Mouse (Mus musculus): ENCODE results near the gene Rhbdf2. TPM values are rescaled to one million over a fixed set of nuclear protein-coding genes. Genes with fewer than 3 reads are reported as not detected.

Gene Rhbdf2
- polyA plus RNA-seq, 2 experiments, result 5.0 to 11.4 TPM

- H3K36me3 ChIP-seq (ENCODE audit: control insufficient read depth, insufficient read depth, low read length), result no peaks in the 10 kb centered on the region
- no peak overlapping the region for H3K27ac ChIP-seq (replicated peaks; ENCODE audit: low read depth, low read length)
- peak overlapping the region; percentile 66 for H3K9ac ChIP-seq (ENCODE audit: low read depth, low read length, severe bottlenecking)
- WGBS, result under 1% methylated on average over 45 of the region's 47 CpGs
- peak overlapping the region; percentile 55 for H3K4me3 ChIP-seq (replicated peaks; ENCODE audit: low read length)
- peaks cover 26% of the 10 kb centered on the region for H3K27me3 ChIP-seq (ENCODE audit: control insufficient read depth, insufficient read depth, low read length)
- ATAC-seq (ENCODE audit: low FRiP score, low read depth) (peak; percentile 42; the same call in 1 of the 2 replicates), DNase-seq (ENCODE audit: low spot score) (no peak)
- TF ChIP-seq POLR2A (IDR thresholded peaks at IDR 0.05; ENCODE audit: borderline replicate concordance, extremely low read depth, insufficient read depth, insufficient read length), result no peak
- H3K4me1 ChIP-seq (ENCODE audit: control insufficient read depth, insufficient read depth, low read length), result peaks cover 5% of the 10 kb centered on the region
- no peaks in the 10 kb centered on the region for H3K9me3 ChIP-seq (ENCODE audit: control insufficient read depth, low read length)
- peak overlapping the region; percentile 86 for H3K4me2 ChIP-seq (replicated peaks; ENCODE audit: low read depth, low read length, severe bottlenecking)
Measured at GRCm38 (mm10) chr11:116653709-116654221, 26.9 kb upstream of the Rhbdf2 start.

GRCm38 (mm10) chr11:116653234-116653633 lies 26.4 kb upstream of the Rhbdf2 start, which contains the start of gene Prcd:
Gene Prcd (plus strand): TSS chr11:116653534.
- no peak for TF ChIP-seq POLR2A (IDR thresholded peaks at IDR 0.05; ENCODE audit: borderline replicate concordance, extremely low read depth, insufficient read depth, insufficient read length)
- H3K9me3 ChIP-seq (ENCODE audit: control insufficient read depth, low read length), result no peaks in the 10 kb centered on the region
- H3K36me3 ChIP-seq (ENCODE audit: control insufficient read depth, insufficient read depth, low read length), result no peaks in the 10 kb centered on the region
- DNase-seq (ENCODE audit: low spot score) (no peak), ATAC-seq (ENCODE audit: low FRiP score, low read depth) (no peak)
- 2% methylated on average over 9 of the region's 10 CpGs for WGBS
- peak within 1 kb of the TSS; percentile 66 for H3K9ac ChIP-seq (ENCODE audit: low read depth, low read length, severe bottlenecking)
- peak within 1 kb of the TSS; percentile 86 for H3K4me2 ChIP-seq (replicated peaks; ENCODE audit: low read depth, low read length, severe bottlenecking)
- peaks cover 26% of the 10 kb centered on the region for H3K27me3 ChIP-seq (ENCODE audit: control insufficient read depth, insufficient read depth, low read length)
- peaks cover 7% of the 10 kb centered on the region for H3K4me1 ChIP-seq (ENCODE audit: control insufficient read depth, insufficient read depth, low read length)
- H3K4me3 ChIP-seq (replicated peaks; ENCODE audit: low read length), result peak within 1 kb of the TSS; percentile 55
- H3K27ac ChIP-seq (replicated peaks; ENCODE audit: low read depth, low read length), result no peak within 1 kb of the TSS

GRCm38 (mm10) chr11:116652330-116653098 lies 25.7 kb upstream of the Rhbdf2 start:
- Histone ChIP-seq H3K9me3 (ENCODE audit: control insufficient read depth, low read length) (no peaks in the 10 kb centered on the region), H3K4me2 (replicated peaks; ENCODE audit: low read depth, low read length, severe bottlenecking) (peak overlapping the region; percentile 86), H3K27me3 (ENCODE audit: control insufficient read depth, insufficient read depth, low read length) (peaks cover 26% of the 10 kb centered on the region), H3K4me3 (replicated peaks; ENCODE audit: low read length) (no peak overlapping the region), H3K36me3 (ENCODE audit: control insufficient read depth, insufficient read depth, low read length) (no peaks in the 10 kb centered on the region), H3K9ac (ENCODE audit: low read depth, low read length, severe bottlenecking) (no peak overlapping the region), H3K4me1 (ENCODE audit: control insufficient read depth, insufficient read depth, low read length) (peaks cover 10% of the 10 kb centered on the region), H3K27ac (replicated peaks; ENCODE audit: low read depth, low read length) (no peak overlapping the region)
- ATAC-seq (ENCODE audit: low FRiP score, low read depth), result no peak
- 64% methylated on average over 25 of the region's 25 CpGs for WGBS
- no peak for DNase-seq (ENCODE audit: low spot score)
- no peak for TF ChIP-seq POLR2A (IDR thresholded peaks at IDR 0.05; ENCODE audit: borderline replicate concordance, extremely low read depth, insufficient read depth, insufficient read length)

- WGBS, result 72% methylated on average over 8 of the region's 8 CpGs
- Histone ChIP-seq H3K4me2 (replicated peaks; ENCODE audit: low read depth, low read length, severe bottlenecking) (no peak overlapping the region), H3K27ac (replicated peaks; ENCODE audit: low read depth, low read length) (no peak overlapping the region), H3K4me3 (replicated peaks; ENCODE audit: low read length) (no peak overlapping the region), H3K4me1 (ENCODE audit: control insufficient read depth, insufficient read depth, low read length) (peaks cover 14% of the 10 kb centered on the region), H3K9me3 (ENCODE audit: control insufficient read depth, low read length) (no peaks in the 10 kb centered on the region), H3K27me3 (ENCODE audit: control insufficient read depth, insufficient read depth, low read length) (peaks cover 26% of the 10 kb centered on the region), H3K36me3 (ENCODE audit: control insufficient read depth, insufficient read depth, low read length) (no peaks in the 10 kb centered on the region), H3K9ac (ENCODE audit: low read depth, low read length, severe bottlenecking) (no peak overlapping the region)
- no peak for TF ChIP-seq POLR2A (IDR thresholded peaks at IDR 0.05; ENCODE audit: borderline replicate concordance, extremely low read depth, insufficient read depth, insufficient read length)
- DNase-seq (ENCODE audit: low spot score) (no peak), ATAC-seq (ENCODE audit: low FRiP score, low read depth) (no peak)
Measured at GRCm38 (mm10) chr11:116651339-116651738, 24.5 kb upstream of the Rhbdf2 start.

GRCm38 (mm10) chr11:116650811-116651210 lies 24.0 kb upstream of the Rhbdf2 start:
- no peak overlapping the region for H3K4me3 ChIP-seq (replicated peaks; ENCODE audit: low read length)
- H3K9ac ChIP-seq (ENCODE audit: low read depth, low read length, severe bottlenecking), result no peak overlapping the region
- no peak for ATAC-seq (ENCODE audit: low FRiP score, low read depth)
- DNase-seq (ENCODE audit: low spot score), result no peak
- peaks cover 26% of the 10 kb centered on the region for H3K27me3 ChIP-seq (ENCODE audit: control insufficient read depth, insufficient read depth, low read length)
- H3K36me3 ChIP-seq (ENCODE audit: control insufficient read depth, insufficient read depth, low read length), result no peaks in the 10 kb centered on the region
- no peaks in the 10 kb centered on the region for H3K9me3 ChIP-seq (ENCODE audit: control insufficient read depth, low read length)
- no peak for TF ChIP-seq POLR2A (IDR thresholded peaks at IDR 0.05; ENCODE audit: borderline replicate concordance, extremely low read depth, insufficient read depth, insufficient read length)
- peaks cover 14% of the 10 kb centered on the region for H3K4me1 ChIP-seq (ENCODE audit: control insufficient read depth, insufficient read depth, low read length)
- H3K27ac ChIP-seq (replicated peaks; ENCODE audit: low read depth, low read length), result no peak overlapping the region
- H3K4me2 ChIP-seq (replicated peaks; ENCODE audit: low read depth, low read length, severe bottlenecking), result no peak overlapping the region
- 76% methylated on average over 8 of the region's 8 CpGs for WGBS

Measured in limb, embryonic 14.5 days (tissue).